Mouse (Mus musculus) CH12.LX (cell line): ENCODE measurements around the gene Krtap10-4.

Source experiments
- CTCF ChIP-seq, 2 experiments: IDR thresholded peaks in 1 of 2; conservative IDR thresholded peaks in 1 of 2; 2 replicates each; pipeline ENCODE4 v1.5.1; 2011 to 2012; ENCODE audit warnings: low read depth in 2 of 2, low read length in 2 of 2, improper control_type of control experiment in 1 of 2, inconsistent platforms in 1 of 2, mild to moderate bottlenecking in 1 of 2, moderate library complexity in 1 of 2
- E2F4 ChIP-seq: IDR thresholded peaks from 2 replicates; pipeline ENCODE4 v1.6.1; 2011; ENCODE audit warnings: low read depth, low read length, improper control_type of control experiment; ENCODE audit not compliant: insufficient replicate concordance
- EP300 ChIP-seq: IDR thresholded peaks from 2 replicates; pipeline ENCODE4 v1.6.1; 2011; ENCODE audit warnings: low read length, improper control_type of control experiment
- HCFC1 ChIP-seq: IDR thresholded peaks from 2 replicates; pipeline ENCODE4 v1.6.1; 2012; ENCODE audit warnings: low read depth, mild to moderate bottlenecking, inconsistent platforms, low read length, improper control_type of control experiment
- JUN ChIP-seq: IDR thresholded peaks from 2 replicates; pipeline ENCODE4 v1.6.1; 2011; ENCODE audit warnings: low read depth, mild to moderate bottlenecking, low read length, improper control_type of control experiment, moderate library complexity; ENCODE audit not compliant: insufficient read depth
- JUND ChIP-seq: conservative IDR thresholded peaks from 2 replicates; pipeline ENCODE4 v1.6.1; 2011; ENCODE audit warnings: low read depth, low read length, improper control_type of control experiment
- MAFK ChIP-seq: IDR thresholded peaks from 2 replicates; pipeline ENCODE4 v1.6.1; 2011; ENCODE audit warnings: low read length, improper control_type of control experiment; ENCODE audit not compliant: insufficient replicate concordance
- RCOR1 ChIP-seq: conservative IDR thresholded peaks from 2 replicates; pipeline ENCODE4 v1.6.1; 2012; ENCODE audit warnings: low read depth, mild to moderate bottlenecking, inconsistent platforms, low read length, improper control_type of control experiment
- USF1 ChIP-seq: IDR thresholded peaks from 2 replicates; pipeline ENCODE4 v1.6.1; 2014; ENCODE audit warnings: low read depth, mild to moderate bottlenecking, inconsistent platforms, low read length, improper control_type of control experiment

DNA sequence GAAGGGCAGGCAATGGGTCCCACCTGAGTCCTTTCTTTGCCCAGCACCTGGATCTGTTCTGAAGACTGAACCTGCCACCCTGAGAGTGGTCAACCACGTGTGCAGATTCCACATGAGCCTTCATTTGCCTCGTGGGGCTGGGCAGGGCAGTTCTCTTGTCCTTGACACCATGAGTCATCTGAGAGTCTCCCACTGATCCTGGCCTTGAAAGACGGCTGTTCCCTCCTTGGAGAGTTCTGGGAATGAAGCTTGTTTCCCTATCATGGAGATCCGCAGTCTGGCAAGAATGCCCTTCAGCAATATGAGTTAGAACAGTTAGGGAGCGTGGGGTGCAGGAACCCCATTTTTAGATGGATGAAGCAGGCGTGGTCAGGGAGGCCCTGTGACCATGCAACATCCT lies 12.1 kb upstream of the Krtap10-4 start:
- TF ChIP-seq CTCF (conservative IDR thresholded peaks at IDR 0.05 in 1 of 2, IDR thresholded peaks at IDR 0.05 in 1 of 2; ENCODE audit: low read depth in 2 of 2, low read length in 2 of 2) (no peak), RCOR1 (no peak), JUND (no peak), MAFK (no peak), USF1 (no peak), E2F4 (no peak), HCFC1 (no peak), EP300 (no peak), JUN (no peak)
